In the genomic region with DNA sequence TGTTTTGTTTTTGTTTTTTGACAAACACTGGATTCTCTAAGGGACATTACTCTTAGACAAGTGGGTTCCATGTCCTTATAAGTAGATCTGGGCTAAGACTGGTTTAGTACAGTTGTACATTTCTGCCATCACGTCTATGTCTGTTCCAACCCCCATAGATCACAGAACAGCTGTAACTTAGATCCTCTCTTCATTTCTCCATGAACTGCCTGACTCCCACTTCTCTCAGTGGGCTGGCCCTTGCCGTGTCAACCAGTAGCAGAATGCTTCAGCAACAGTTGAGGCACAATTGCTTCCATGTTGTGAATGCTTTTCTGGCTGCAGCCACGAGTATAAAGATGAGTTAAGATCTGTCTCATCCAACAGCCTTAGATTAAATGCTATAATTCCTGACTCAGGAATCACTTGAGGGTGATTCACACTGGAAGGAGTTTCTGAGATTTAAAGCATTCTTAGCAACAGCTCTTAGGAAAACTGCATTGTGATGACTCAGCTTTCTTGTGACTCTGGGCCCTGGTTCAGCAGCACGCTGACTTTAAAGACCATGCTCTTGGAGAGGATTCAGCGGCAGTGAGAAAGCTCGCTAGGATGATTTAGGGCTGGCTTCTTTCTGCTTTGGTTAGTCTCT, we compare ENCODE assay signal across 18 mouse cellular contexts. TPM values are rescaled to one million over a fixed set of nuclear protein-coding genes. Genes with fewer than 3 reads are reported as not detected.
DNase-seq lines count a peak whose midpoint lies in the region; ATAC-seq and TF ChIP-seq lines count a peak whose summit lies in the region.
"Had no signal": no experiment of that assay in that cellular context is flagged by ENCODE, and none has a peak within 500 bp of the region (broad histone marks: within the 10 kb centered on the region; RNA-seq: fewer than 3 reads in every experiment).

No protein-coding gene starts in this region.

- H3K27ac ChIP-seq in olfactory bulb, adult 2 months (ENCODE audit: insufficient read depth, low read depth, low read length): peak overlapping the region; percentile 74
- H3K27ac ChIP-seq in midbrain, embryonic 16.5 days (ENCODE audit: low read length): no peak overlapping the region
- H3K27ac ChIP-seq: embryonic facial prominence, embryonic 15.5 days; liver, embryonic 13.5 days had no signal

- TF ChIP-seq CTCF in olfactory bulb, adult 2 months (IDR thresholded peaks at IDR 0.05; ENCODE audit: insufficient read depth, low read depth, low read length): no peak

- WGBS in olfactory bulb, adult 2 months: 21% methylated on average over 6 of the region's 6 CpGs
- WGBS in midbrain, embryonic 16.5 days: 92% methylated on average over 6 of the region's 6 CpGs

- H3K27me3 ChIP-seq in midbrain, embryonic 16.5 days (ENCODE audit: control insufficient read depth, insufficient read depth, low read depth, low read length): no peaks in the 10 kb centered on the region
- H3K27me3 ChIP-seq: embryonic facial prominence, embryonic 15.5 days; liver, embryonic 13.5 days had no signal

- no peak overlapping the region for H3K4me2 ChIP-seq in midbrain, embryonic 16.5 days (ENCODE audit: low read length)
- H3K4me2 ChIP-seq: embryonic facial prominence, embryonic 15.5 days; liver, embryonic 13.5 days had no signal

- H3K9me3 ChIP-seq in midbrain, embryonic 16.5 days (replicated peaks; ENCODE audit: control insufficient read depth, low read length, poor library complexity, severe bottlenecking): no peaks in the 10 kb centered on the region
- H3K9me3 ChIP-seq: embryonic facial prominence, embryonic 15.5 days; liver, embryonic 13.5 days had no signal

- H3K9ac ChIP-seq in midbrain, embryonic 16.5 days (ENCODE audit: low read depth, low read length): no peak overlapping the region
- H3K9ac ChIP-seq: embryonic facial prominence, embryonic 15.5 days; forebrain, postnatal 0 days; liver, embryonic 13.5 days had no signal

- DNase-seq in heart, adult 11 months: peak; percentile 41
- no peak for DNase-seq in heart, postnatal 14 days
- DNase-seq in lung, postnatal 36 days: peak; percentile 22
- DNase-seq in lung, adult 18-20 months: no peak
- DNase-seq in Muller cell, postnatal 12 days (ENCODE audit: inconsistent ontology term): peak; percentile 28
- DNase-seq: forebrain, postnatal 0 days; heart, postnatal 36 days; liver, embryonic 13.5 days had no signal

- TF ChIP-seq POLR2A in olfactory bulb, adult 2 months (IDR thresholded peaks at IDR 0.05; ENCODE audit: insufficient read depth, low read depth, low read length): no peak

- peaks cover 8% of the 10 kb centered on the region; the same call in 1 of the 2 replicates for H3K4me1 ChIP-seq in olfactory bulb, adult 2 months (ENCODE audit: control insufficient read depth, insufficient read depth, low read length)
- no peaks in the 10 kb centered on the region for H3K4me1 ChIP-seq in midbrain, embryonic 16.5 days (ENCODE audit: control insufficient read depth, insufficient read depth, low read length)
- H3K4me1 ChIP-seq: embryonic facial prominence, embryonic 15.5 days; liver, embryonic 13.5 days had no signal

- H3K4me3 ChIP-seq in olfactory bulb, adult 2 months (ENCODE audit: insufficient read depth, low read depth, low read length): no peak overlapping the region
- H3K4me3 ChIP-seq in midbrain, embryonic 16.5 days (ENCODE audit: low read depth, low read length): no peak overlapping the region
- H3K4me3 ChIP-seq: embryonic facial prominence, embryonic 15.5 days; liver, embryonic 13.5 days had no signal

- H3K36me3 ChIP-seq in midbrain, embryonic 16.5 days (ENCODE audit: control insufficient read depth, insufficient read depth, low read length): peaks cover 35% of the 10 kb centered on the region

- no peak for ATAC-seq in midbrain, embryonic 16.5 days
- no peak for ATAC-seq in monocyte, adult 5-6 weeks (replicated peaks; ENCODE audit: insufficient number of reproducible peaks, low FRiP score, low TSS enrichment, poor library complexity, severe bottlenecking)
- ATAC-seq: activated CD4-positive, CD25-positive, alpha-beta regulatory T cell, adult 4 months; forebrain, postnatal 0 days had no signal

- intact Hi-C loops in heart, postnatal 14 days (cut with DNase I): no loop called here

RNA-seq across cellular contexts. Expression of a gene that starts 23.6 kb away (rescaled TPM):
- total RNA-seq in heart, postnatal 14 days (2021): 10 to 100 TPM; 44.0 to 48.4 TPM
- not detected in 2 replicates for polyA plus RNA-seq in olfactory bulb, adult 2 months (2012; ENCODE audit: insufficient read depth, insufficient read length, low replicate concordance, missing spikeins)
- polyA plus RNA-seq in midbrain, embryonic 16.5 days (2015; fragmentation: Nextera tagmentation; extraction: Ambion mirVana): 11.4 and 15.2 TPM in 2 replicates
- 49.1 to 81.7 TPM (median 57.2 TPM) in 3 replicates for total RNA-seq in monocyte, adult 5-6 weeks (2017)

RNA-seq across cellular contexts. Expression of a gene that starts 29.4 kb away (rescaled TPM):
- total RNA-seq in heart, postnatal 14 days (2021): not detected
- polyA plus RNA-seq in olfactory bulb, adult 2 months (2012; ENCODE audit: insufficient read depth, insufficient read length, low replicate concordance, missing spikeins): not detected in 2 replicates
- not detected in 2 replicates for polyA plus RNA-seq in midbrain, embryonic 16.5 days (2015; fragmentation: Nextera tagmentation; extraction: Ambion mirVana)
- not detected in 3 replicates for total RNA-seq in monocyte, adult 5-6 weeks (2017)
- total RNA-seq: forebrain, postnatal 0 days; heart, adult 8-10 months; heart, postnatal 36 days; left cerebral cortex, postnatal 36 days had no signal
- polyA plus RNA-seq: activated CD4-positive, CD25-positive, alpha-beta regulatory T cell, adult 4 months; cortical plate, adult 2 months; embryonic facial prominence, embryonic 15.5 days; forebrain, postnatal 0 days; liver, embryonic 13.5 days; small intestine, adult 2 months; urinary bladder, adult 2 months had no signal

RNA-seq across cellular contexts. Expression of a gene that starts 52.7 kb away (rescaled TPM):
- total RNA-seq in heart, postnatal 14 days (2021): 10 to 100 TPM; 29.3 to 40.9 TPM
- not detected in 2 replicates for polyA plus RNA-seq in olfactory bulb, adult 2 months (2012; ENCODE audit: insufficient read depth, insufficient read length, low replicate concordance, missing spikeins)
- 3.7 and 4.8 TPM in 2 replicates for polyA plus RNA-seq in midbrain, embryonic 16.5 days (2015; fragmentation: Nextera tagmentation; extraction: Ambion mirVana)
- total RNA-seq in monocyte, adult 5-6 weeks (2017): 53.6 to 87.9 TPM (median 82.4 TPM) in 3 replicates

Comparison
In these comparisons a context has a peak if more than half of its experiments do, and no peak if none do; other contexts are left out.
1. DNase-seq: peak in heart, adult 11 months (single experiment), lung, postnatal 36 days (single experiment) and Muller cell, postnatal 12 days (single experiment); none in heart, postnatal 14 days (0 of 2) and lung, adult 18-20 months (0 of 2).